Mouse (Mus musculus) forebrain, embryonic 11.5 days (tissue): ENCODE measurements at regions not wholly inside any gene's neighbourhood (a gene's known extent, or its start where the extent isn't known, plus 50 kb on each side); places are given as distances from the start of the nearest gene placed in this dataset.

ENCODE experiments used
- ATAC-seq: fragments of 200-750 bp; cut with Nextera tagmentation; replicated peaks from 2 replicates; pipeline ENCODE4 v1.8.0; 2017; ENCODE audit warnings: moderate TSS enrichment; ENCODE audit not compliant: low FRiP score
- DNase-seq: peaks from one replicate; pipeline ENCODE4 v3.0.0-alpha.2; 2017; ENCODE audit warnings: low spot score
- H3K27ac ChIP-seq: fragments of 300-500 bp; sonication (generic); 2 replicates; pipeline ENCODE4 v1.5.1; 2014; ENCODE audit warnings: low read depth, low read length
- H3K27me3 ChIP-seq: fragments of 300-500 bp; sonication (generic); 2 replicates; pipeline ENCODE4 v1.6.1; 2014; ENCODE audit warnings: mild to moderate bottlenecking, low read length, mixed read lengths; ENCODE audit not compliant: control insufficient read depth, insufficient read depth
- H3K36me3 ChIP-seq: fragments of 300-500 bp; sonication (generic); 2 replicates; pipeline ENCODE4 v1.6.1; 2014; ENCODE audit warnings: mild to moderate bottlenecking, low read length, moderate library complexity, mixed read lengths; ENCODE audit not compliant: control insufficient read depth, insufficient read depth
- H3K4me1 ChIP-seq: fragments of 300-500 bp; sonication (generic); replicated peaks from 2 replicates; pipeline ENCODE4 v1.6.1; 2014; ENCODE audit warnings: low read length, mixed read lengths; ENCODE audit not compliant: control insufficient read depth, insufficient read depth
- H3K4me2 ChIP-seq: fragments of 300-500 bp; sonication (generic); 2 replicates; pipeline ENCODE4 v1.6.1; 2014; ENCODE audit warnings: low read depth, mild to moderate bottlenecking, low read length, moderate library complexity, mixed read lengths; ENCODE audit not compliant: severe bottlenecking
- H3K4me3 ChIP-seq: fragments of 300-500 bp; sonication (generic); 2 replicates; pipeline ENCODE4 v1.5.1; 2014; ENCODE audit warnings: low read depth, low read length
- H3K9ac ChIP-seq: fragments of 300-500 bp; sonication (generic); 2 replicates; pipeline ENCODE4 v1.6.1; 2014; ENCODE audit warnings: low read length
- H3K9me3 ChIP-seq: fragments of 300-500 bp; sonication (generic); 2 replicates; pipeline ENCODE4 v1.6.1; 2016; ENCODE audit warnings: low read length, mixed read lengths; ENCODE audit not compliant: control insufficient read depth
- WGBS: fragments of 180-500 bp; shearing (Covaris S2); extraction: QIAGEN DNeasy Blood & Tissue Kit; methylation state at CpG from one replicate; pipeline ENCODE4 v1.1.7; 2014; 5-methylcytosine and 5-hydroxymethylcytosine counted together

GRCm38 (mm10) chr9:79523054-79523453, 195.6 kb downstream of the Col12a1 start:
- Histone ChIP-seq H3K9me3 (no peaks in the 10 kb centered on the region), H3K27me3 (no peaks in the 10 kb centered on the region), H3K36me3 (no peaks in the 10 kb centered on the region), H3K4me3 (no peak overlapping the region), H3K27ac (no peak overlapping the region), H3K9ac (no peak overlapping the region), H3K4me2 (no peak overlapping the region), H3K4me1 (no peaks in the 10 kb centered on the region)
- 92% methylated on average over 4 of the region's 4 CpGs for WGBS
- ATAC-seq: no peak
- no peak for DNase-seq

GRCm38 (mm10) chr9:79525000-79525399, 193.6 kb downstream of the Col12a1 start:
- H3K4me2 ChIP-seq: no peak overlapping the region
- no peaks in the 10 kb centered on the region for H3K27me3 ChIP-seq
- ATAC-seq (no peak), DNase-seq (no peak)
- no peak overlapping the region for H3K27ac ChIP-seq
- H3K4me1 ChIP-seq: no peaks in the 10 kb centered on the region
- H3K4me3 ChIP-seq: no peak overlapping the region
- H3K9me3 ChIP-seq: no peaks in the 10 kb centered on the region
- H3K9ac ChIP-seq: no peak overlapping the region
- H3K36me3 ChIP-seq: no peaks in the 10 kb centered on the region

- ATAC-seq: no peak
- Histone ChIP-seq H3K4me1 (no peaks in the 10 kb centered on the region), H3K27ac (no peak overlapping the region), H3K27me3 (no peaks in the 10 kb centered on the region), H3K4me3 (no peak overlapping the region), H3K36me3 (no peaks in the 10 kb centered on the region), H3K9me3 (no peaks in the 10 kb centered on the region), H3K4me2 (no peak overlapping the region), H3K9ac (no peak overlapping the region)
- no peak for DNase-seq
- 69% methylated on average over 6 of the region's 6 CpGs for WGBS
Measured at GRCm38 (mm10) chr9:79526390-79526789, 192.2 kb downstream of the Col12a1 start.

- Histone ChIP-seq H3K4me3 (no peak overlapping the region), H3K36me3 (no peaks in the 10 kb centered on the region), H3K9ac (no peak overlapping the region), H3K9me3 (no peaks in the 10 kb centered on the region), H3K27ac (no peak overlapping the region), H3K4me2 (no peak overlapping the region), H3K4me1 (no peaks in the 10 kb centered on the region), H3K27me3 (no peaks in the 10 kb centered on the region)
- DNase-seq (no peak), ATAC-seq (no peak)
- 79% methylated on average over 3 of the region's 3 CpGs for WGBS
Measured at GRCm38 (mm10) chr9:79527331-79527730, 191.3 kb downstream of the Col12a1 start.
